In the genomic region with DNA sequence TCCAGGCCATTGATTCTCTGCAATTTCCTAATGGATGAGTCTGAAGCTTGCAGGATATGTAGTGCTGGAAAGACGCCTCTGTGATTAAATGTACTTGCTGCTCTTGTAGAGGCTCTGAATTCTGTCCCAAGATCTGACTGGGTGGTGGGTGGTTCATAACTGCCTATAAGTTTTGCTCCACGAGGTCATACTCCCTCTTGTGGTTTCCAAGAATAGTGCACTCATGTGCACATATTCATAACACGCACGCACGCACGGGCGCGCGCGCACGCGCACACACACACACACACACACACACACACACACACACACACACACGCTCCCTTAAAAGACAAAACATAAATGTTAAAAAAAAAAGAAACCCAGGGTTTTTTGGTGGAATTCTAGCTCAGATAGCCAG, we compare ENCODE assay signal across 22 mouse cellular contexts.
A peak's percentile ranks its signal among the peaks of the same experiment; 100 is the strongest.
DNase-seq lines count a peak whose midpoint lies in the region; ATAC-seq and TF ChIP-seq lines count a peak whose summit lies in the region.
"Had no signal": no experiment of that assay in that cellular context is flagged by ENCODE, and none has a peak within 500 bp of the region (broad histone marks: within the 10 kb centered on the region; RNA-seq: fewer than 3 reads in every experiment).

No protein-coding gene starts in this region.

- H3K9me3 ChIP-seq in kidney, postnatal 0 days (replicated peaks; ENCODE audit: low read length): no peaks in the 10 kb centered on the region
- no peaks in the 10 kb centered on the region for H3K9me3 ChIP-seq in lung, postnatal 0 days (ENCODE audit: low read length)
- H3K9me3 ChIP-seq: embryonic facial prominence, embryonic 12.5 days; G1E; heart, embryonic 15.5 days; hindbrain, embryonic 13.5 days had no signal

- H3K4me1 ChIP-seq in kidney, postnatal 0 days (replicated peaks; ENCODE audit: insufficient read depth, low read length): no peaks in the 10 kb centered on the region
- 0 out of 2 replicates have a peak, but pooled peaks cover 5% of the 10 kb centered on the region for H3K4me1 ChIP-seq in lung, postnatal 0 days (ENCODE audit: insufficient read depth, low read depth, low read length)
- H3K4me1 ChIP-seq: embryonic facial prominence, embryonic 12.5 days; heart, embryonic 15.5 days had no signal

- peak; percentile 24; the same call in 1 of the 2 replicates for TF ChIP-seq CTCF in kidney, postnatal 0 days (IDR thresholded peaks at IDR 0.05; ENCODE audit: low read depth)
- TF ChIP-seq CTCF in lung, postnatal 0 days (IDR thresholded peaks at IDR 0.05): peak; percentile 22; the same call in 1 of the 2 replicates

- H3K27ac ChIP-seq in kidney, postnatal 0 days: no peak overlapping the region
- H3K27ac ChIP-seq in lung, postnatal 0 days (ENCODE audit: low read length): no peak overlapping the region
- H3K27ac ChIP-seq: embryonic facial prominence, embryonic 12.5 days; heart, adult 2 months; heart, embryonic 15.5 days; hindbrain, embryonic 13.5 days; hindbrain, postnatal 0 days had no signal

- H3K36me3 ChIP-seq in kidney, postnatal 0 days (ENCODE audit: insufficient read depth, low read length): no peaks in the 10 kb centered on the region
- H3K36me3 ChIP-seq in lung, postnatal 0 days (ENCODE audit: insufficient read depth, low read length): no peaks in the 10 kb centered on the region
- H3K36me3 ChIP-seq: embryonic facial prominence, embryonic 12.5 days; G1E; heart, embryonic 15.5 days; hindbrain, embryonic 13.5 days had no signal

- 93% methylated on average over 13 of the region's 13 CpGs for WGBS in kidney, postnatal 0 days
- WGBS in lung, postnatal 0 days: 93% methylated on average over 13 of the region's 13 CpGs

- no peaks in the 10 kb centered on the region for H3K27me3 ChIP-seq in kidney, postnatal 0 days (ENCODE audit: insufficient read depth, low read length)
- H3K27me3 ChIP-seq in lung, postnatal 0 days (replicated peaks; ENCODE audit: insufficient read depth, low read length): no peaks in the 10 kb centered on the region
- H3K27me3 ChIP-seq: heart, embryonic 15.5 days had no signal

- ATAC-seq in kidney, postnatal 0 days (replicated peaks; ENCODE audit: low FRiP score, low read depth): no peak
- no peak for ATAC-seq in lung, postnatal 0 days
- ATAC-seq: activated CD4-positive, CD25-positive, alpha-beta regulatory T cell, adult 4 months; forebrain, embryonic 16.5 days; hindbrain, postnatal 0 days had no signal

- no peak for TF ChIP-seq EP300 in lung, postnatal 0 days (IDR thresholded peaks at IDR 0.05)

- H3K4me3 ChIP-seq in kidney, postnatal 0 days (replicated peaks; ENCODE audit: low read depth, low read length): no peak overlapping the region
- H3K4me3 ChIP-seq in lung, postnatal 0 days (ENCODE audit: low read depth, low read length): no peak overlapping the region
- H3K4me3 ChIP-seq: embryonic facial prominence, embryonic 12.5 days; heart, adult 2 months; heart, embryonic 15.5 days; hindbrain, embryonic 13.5 days had no signal

- H3K4me2 ChIP-seq in kidney, postnatal 0 days (ENCODE audit: low read length): no peak overlapping the region
- H3K4me2 ChIP-seq in lung, postnatal 0 days (replicated peaks; ENCODE audit: low read depth, low read length): no peak overlapping the region
- H3K4me2 ChIP-seq: embryonic facial prominence, embryonic 12.5 days; heart, embryonic 11.5 days; heart, embryonic 15.5 days; hindbrain, embryonic 13.5 days had no signal

- no peak for DNase-seq in kidney, postnatal 0 days (ENCODE audit: low spot score)
- no peak for DNase-seq in kidney, postnatal 10 days
- no peak for DNase-seq in lung, postnatal 0 days (ENCODE audit: low spot score)
- no peak for DNase-seq in lung, postnatal 36 days
- DNase-seq in R1 (ENCODE audit: low read depth, low spot score): peak; percentile 64
- no peak for DNase-seq in adrenal gland, adult 18-20 months (ENCODE audit: low spot score in 2 of 2)
- DNase-seq in gastrocnemius, postnatal 4 days (ENCODE audit: low spot score in 2 of 2): no peak
- DNase-seq: adrenal gland, adult 2 months; adrenal gland, postnatal 25 days; cerebellum, adult 2 months; cerebellum, postnatal 10 days; gastrocnemius, postnatal 10 days; heart, adult 2 months; heart, postnatal 14 days had no signal

- H3K9ac ChIP-seq in kidney, postnatal 0 days (ENCODE audit: low read depth, low read length): no peak overlapping the region
- H3K9ac ChIP-seq in lung, postnatal 0 days (replicated peaks; ENCODE audit: low read depth): no peak overlapping the region
- H3K9ac ChIP-seq: embryonic facial prominence, embryonic 12.5 days; heart, embryonic 15.5 days; hindbrain, embryonic 13.5 days had no signal
